17 mouse cellular contexts compared by ENCODE assay signal in genomic region chr19:7334049-7334448, GRCm38 (mm10). TPM values are rescaled to one million over a fixed set of nuclear protein-coding genes. Genes with fewer than 3 reads are reported as not detected.
DNase-seq lines count a peak whose midpoint lies in the region; ATAC-seq and TF ChIP-seq lines count a peak whose summit lies in the region.
"Had no signal": no experiment of that assay in that cellular context is flagged by ENCODE, and none has a peak within 500 bp of the region (broad histone marks: within the 10 kb centered on the region; RNA-seq: fewer than 3 reads in every experiment).

No protein-coding gene starts in this region.

- peak; percentile 57 for DNase-seq in embryonic facial prominence, embryonic 14.5 days (ENCODE audit: low spot score)
- peak; percentile 54 to 82 for DNase-seq in kidney, postnatal 25 days
- DNase-seq in lung, postnatal 36 days = peak; percentile 65
- DNase-seq in right cerebral cortex, postnatal 10 days (ENCODE audit: low spot score in 2 of 2) = no peak
- DNase-seq in gastrocnemius, postnatal 4 days (ENCODE audit: low spot score in 2 of 2) = no peak
- DNase-seq in embryo, embryonic 10.5 days (ENCODE audit: low spot score) = no peak
- DNase-seq: cerebellum, adult 9-10 months; forebrain, postnatal 0 days; gastrocnemius, postnatal 25 days; midbrain, embryonic 14.5 days; retina, postnatal 1 day; thymus, postnatal 25 days had no signal

- WGBS in embryonic facial prominence, embryonic 14.5 days = 62% methylated on average over 2 of the region's 2 CpGs
- WGBS in intestine, postnatal 0 days = 19% methylated on average over 2 of the region's 2 CpGs

- TF ChIP-seq CTCF in intestine, postnatal 0 days (IDR thresholded peaks at IDR 0.05; ENCODE audit: low read depth) = no peak

- no peaks in the 10 kb centered on the region for H3K9me3 ChIP-seq in embryonic facial prominence, embryonic 14.5 days (ENCODE audit: control insufficient read depth, low read length)
- H3K9me3 ChIP-seq in intestine, postnatal 0 days (ENCODE audit: control insufficient read depth) = no peaks in the 10 kb centered on the region
- H3K9me3 ChIP-seq: heart, embryonic 15.5 days; neural tube, embryonic 12.5 days had no signal

- H3K4me3 ChIP-seq in embryonic facial prominence, embryonic 14.5 days (ENCODE audit: low read depth, low read length) = no peak overlapping the region
- no peak overlapping the region for H3K4me3 ChIP-seq in intestine, postnatal 0 days (ENCODE audit: low read depth, low read length)
- H3K4me3 ChIP-seq: heart, embryonic 15.5 days; neural tube, embryonic 12.5 days had no signal

- H3K36me3 ChIP-seq in embryonic facial prominence, embryonic 14.5 days (ENCODE audit: control insufficient read depth, insufficient read depth, low read length) = peaks cover 11% of the 10 kb centered on the region; the same call in 1 of the 2 replicates
- H3K36me3 ChIP-seq in intestine, postnatal 0 days (ENCODE audit: control insufficient read depth, insufficient read depth) = no peaks in the 10 kb centered on the region; the same call in 1 of the 2 replicates

- no peak overlapping the region for H3K4me2 ChIP-seq in embryonic facial prominence, embryonic 14.5 days (ENCODE audit: low read depth, low read length)
- no peak overlapping the region for H3K4me2 ChIP-seq in intestine, postnatal 0 days (replicated peaks; ENCODE audit: low read depth)
- H3K4me2 ChIP-seq: heart, embryonic 15.5 days; hindbrain, embryonic 14.5 days; neural tube, embryonic 12.5 days had no signal

- H3K27ac ChIP-seq in embryonic facial prominence, embryonic 14.5 days (replicated peaks; ENCODE audit: low read depth, low read length) = no peak overlapping the region
- H3K27ac ChIP-seq in intestine, postnatal 0 days (ENCODE audit: low read depth, low read length) = no peak overlapping the region
- H3K27ac ChIP-seq: heart, embryonic 15.5 days; hindbrain, embryonic 14.5 days; liver, embryonic 14.5 days; neural tube, embryonic 12.5 days had no signal

- ATAC-seq in embryonic facial prominence, embryonic 14.5 days (ENCODE audit: low read depth) = peak; percentile 72
- ATAC-seq in intestine, postnatal 0 days = peak; percentile 64
- ATAC-seq: forebrain, postnatal 0 days had no signal

- H3K27me3 ChIP-seq in embryonic facial prominence, embryonic 14.5 days (replicated peaks; ENCODE audit: control insufficient read depth, insufficient read depth, low read length) = no peaks in the 10 kb centered on the region
- no peaks in the 10 kb centered on the region for H3K27me3 ChIP-seq in intestine, postnatal 0 days (replicated peaks; ENCODE audit: control insufficient read depth, insufficient read depth, low read length)
- H3K27me3 ChIP-seq: heart, embryonic 15.5 days; neural tube, embryonic 12.5 days had no signal

- H3K4me1 ChIP-seq in embryonic facial prominence, embryonic 14.5 days (ENCODE audit: control insufficient read depth, insufficient read depth, low read length) = peaks cover 8% of the 10 kb centered on the region
- peaks cover 10% of the 10 kb centered on the region for H3K4me1 ChIP-seq in intestine, postnatal 0 days (replicated peaks; ENCODE audit: control insufficient read depth, insufficient read depth, low read length)

- no peak overlapping the region for H3K9ac ChIP-seq in embryonic facial prominence, embryonic 14.5 days (ENCODE audit: low read depth, low read length)
- H3K9ac ChIP-seq in intestine, postnatal 0 days (ENCODE audit: low read depth, low read length) = no peak overlapping the region
- H3K9ac ChIP-seq: forebrain, postnatal 0 days; heart, embryonic 15.5 days; hindbrain, embryonic 14.5 days; liver, embryonic 14.5 days; neural tube, embryonic 12.5 days had no signal

RNA-seq across cellular contexts. Expression of gene Mark2, which starts 7.6 kb away (rescaled TPM):
- 42.0 and 42.1 TPM in 2 replicates for polyA plus RNA-seq in embryonic facial prominence, embryonic 14.5 days (2014; fragmentation: Nextera tagmentation; extraction: Ambion mirVana)
- polyA plus RNA-seq in intestine, postnatal 0 days (2015; fragmentation: Nextera tagmentation; extraction: Ambion mirVana) = 39.6 and 46.4 TPM in 2 replicates
- 10 to 100 TPM; 45.1 to 46.3 TPM for total RNA-seq in gastrocnemius, postnatal 4 days (2021)

RNA-seq across cellular contexts. Expression of gene Spindoc, which starts 48.7 kb away (rescaled TPM):
- polyA plus RNA-seq in embryonic facial prominence, embryonic 14.5 days (2014; fragmentation: Nextera tagmentation; extraction: Ambion mirVana) = 18.8 and 23.5 TPM in 2 replicates
- polyA plus RNA-seq in intestine, postnatal 0 days (2015; fragmentation: Nextera tagmentation; extraction: Ambion mirVana) = 11.3 and 12.2 TPM in 2 replicates
- total RNA-seq in gastrocnemius, postnatal 4 days (2021) = 10 to 100 TPM; 18.2 to 20.1 TPM

Comparison
In these comparisons a context has a peak if more than half of its experiments do, and no peak if none do; other contexts are left out.
1. DNase-seq: peak in embryonic facial prominence, embryonic 14.5 days (single experiment), kidney, postnatal 25 days (2 of 2) and lung, postnatal 36 days (single experiment); none in right cerebral cortex, postnatal 10 days (0 of 2), gastrocnemius, postnatal 4 days (0 of 2) and embryo, embryonic 10.5 days (single experiment).